Mouse (Mus musculus): Measurements from ENCODE around the gene Fars2.
"Not testable (repeated sequence)": the region's sequence is repeated elsewhere in the genome, so short reads cannot be mapped to it uniquely, and the experiment has no call there.

Gene Fars2

GRCm38 (mm10) chr13:36460473-36460872 is 343.3 kb downstream of the Fars2 start:
- DNase-seq (ENCODE audit: low read depth, low spot score) = no peak

DNA sequence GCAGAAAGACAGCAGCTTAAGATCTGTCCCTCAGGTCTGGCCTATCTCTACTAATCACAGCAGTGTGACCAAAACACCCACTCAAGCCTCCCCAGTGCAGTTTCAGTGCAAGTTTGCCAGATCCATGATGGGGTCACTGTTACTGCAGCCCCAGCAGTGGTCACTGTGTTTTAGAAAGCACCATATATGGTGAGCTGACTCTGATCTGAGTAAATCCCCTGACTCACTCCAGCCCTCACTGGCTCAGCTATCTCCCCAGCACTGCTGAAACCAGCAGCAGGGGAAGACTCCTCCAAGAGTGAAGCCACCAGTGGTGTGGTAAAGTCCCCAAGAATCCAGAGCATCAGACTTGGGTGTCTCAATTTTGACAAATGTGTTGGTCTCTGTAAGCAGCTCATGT is 346.5 kb downstream of the Fars2 start:
- no peak for DNase-seq (ENCODE audit: low read depth, low spot score)

GRCm38 (mm10) chr13:36466076-36466475 is 348.9 kb downstream of the Fars2 start:
- DNase-seq (ENCODE audit: low read depth, low spot score) = not testable (repeated sequence)

DNA sequence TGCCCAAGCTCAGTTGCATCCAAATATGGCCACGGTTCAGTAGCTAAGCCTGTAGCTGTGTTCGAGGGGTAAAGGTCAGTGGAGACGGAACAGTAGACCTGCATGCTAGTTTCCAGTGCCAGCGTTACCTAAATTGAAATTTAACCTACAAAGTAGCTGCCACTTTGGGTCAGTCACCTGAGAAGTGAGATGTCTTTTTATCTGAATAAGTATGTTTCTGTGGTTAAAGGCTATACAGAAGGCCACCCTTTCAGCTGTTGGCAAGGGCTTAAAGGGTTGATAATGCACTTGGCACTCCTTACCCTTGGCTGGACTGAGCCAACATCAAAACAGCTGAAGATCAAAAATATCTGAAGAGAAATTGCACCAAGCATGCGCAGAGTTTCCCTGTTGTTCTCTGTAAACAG is 349.3 kb downstream of the Fars2 start:
- DNase-seq (ENCODE audit: low read depth, low spot score) = no peak

- no peak for DNase-seq (ENCODE audit: low read depth, low spot score)
Observed at GRCm38 (mm10) chr13:36467849-36468248, 350.6 kb downstream of the Fars2 start.

- DNase-seq (ENCODE audit: low read depth, low spot score) = no peak
Observed at GRCm38 (mm10) chr13:36468963-36469362, 351.8 kb downstream of the Fars2 start.

- no peak for DNase-seq (ENCODE audit: low read depth, low spot score)
Observed at GRCm38 (mm10) chr13:36469412-36470125, 352.4 kb downstream of the Fars2 start.

GRCm38 (mm10) chr13:36477648-36478047 is 360.4 kb downstream of the Fars2 start:
- DNase-seq (ENCODE audit: low read depth, low spot score) = no peak

- DNase-seq (ENCODE audit: low read depth, low spot score) = no peak
Observed at GRCm38 (mm10) chr13:36478243-36478642, 361.0 kb downstream of the Fars2 start.

DNA sequence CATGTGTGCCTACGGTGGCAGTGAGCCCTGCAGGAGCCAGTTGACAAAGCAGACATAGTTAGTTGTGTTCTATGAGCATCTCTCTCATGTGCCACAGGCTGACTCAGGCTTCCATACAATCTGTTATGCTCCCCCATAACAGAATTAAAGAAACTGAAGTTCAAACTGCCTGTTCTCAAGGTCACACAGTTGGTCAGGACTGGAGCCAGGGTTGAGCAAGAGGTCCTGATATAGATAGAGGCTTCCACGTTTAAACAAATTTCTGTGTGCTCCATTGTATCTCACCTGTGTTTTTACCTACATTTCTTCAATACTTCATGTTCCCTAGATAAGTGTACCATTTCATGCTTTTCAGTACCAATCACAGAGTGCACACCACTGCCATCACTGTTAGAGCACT is 362.9 kb downstream of the Fars2 start:
- DNase-seq (ENCODE audit: low read depth, low spot score) = no peak

DNA sequence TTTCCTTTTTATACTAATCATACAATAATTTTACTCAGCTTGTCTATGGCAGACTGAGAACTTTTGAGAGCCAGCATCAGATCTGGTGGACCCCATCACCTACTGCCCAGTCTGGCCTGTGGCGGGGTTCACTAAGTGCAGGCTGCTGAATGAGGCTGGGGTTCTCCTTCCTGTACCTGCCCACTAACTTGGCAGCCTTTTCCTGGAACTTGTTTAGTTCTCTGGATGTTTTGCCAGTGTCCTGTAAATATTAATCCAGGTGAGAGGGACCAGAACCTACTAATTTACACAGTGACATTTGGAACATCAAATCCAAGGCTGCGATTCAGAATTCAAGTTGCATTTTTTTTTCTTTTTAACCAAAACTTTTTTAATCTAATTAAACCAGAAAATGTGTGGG is 367.2 kb downstream of the Fars2 start:
- DNase-seq (ENCODE audit: low read depth, low spot score) = no peak

- DNase-seq (ENCODE audit: low read depth, low spot score) = no peak
Observed at GRCm38 (mm10) chr13:36486756-36487155, 369.5 kb downstream of the Fars2 start.

- no peak for DNase-seq (ENCODE audit: low read depth, low spot score)
Observed at GRCm38 (mm10) chr13:36489365-36489764, 372.2 kb downstream of the Fars2 start.

DNA sequence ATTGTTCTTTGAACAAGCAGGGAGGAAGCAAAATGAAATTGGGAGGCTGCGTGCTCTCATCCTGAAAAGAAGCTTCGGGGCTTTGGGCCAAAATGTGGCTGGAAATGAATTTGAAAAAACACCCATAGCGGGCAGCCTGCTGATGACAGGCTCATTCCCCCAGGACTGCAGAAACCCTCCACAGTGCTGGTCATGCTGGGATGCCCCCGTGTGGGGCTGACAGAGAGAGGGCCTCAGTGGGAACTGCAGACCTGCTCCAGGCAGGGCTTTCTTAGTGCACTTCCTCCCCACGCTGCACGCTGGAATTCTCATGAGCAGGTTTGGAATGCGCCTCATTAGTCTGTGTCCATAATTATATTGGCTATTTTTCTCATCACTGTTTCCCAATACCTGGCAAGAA is 373.4 kb downstream of the Fars2 start:
- no peak for DNase-seq (ENCODE audit: low read depth, low spot score)

DNA sequence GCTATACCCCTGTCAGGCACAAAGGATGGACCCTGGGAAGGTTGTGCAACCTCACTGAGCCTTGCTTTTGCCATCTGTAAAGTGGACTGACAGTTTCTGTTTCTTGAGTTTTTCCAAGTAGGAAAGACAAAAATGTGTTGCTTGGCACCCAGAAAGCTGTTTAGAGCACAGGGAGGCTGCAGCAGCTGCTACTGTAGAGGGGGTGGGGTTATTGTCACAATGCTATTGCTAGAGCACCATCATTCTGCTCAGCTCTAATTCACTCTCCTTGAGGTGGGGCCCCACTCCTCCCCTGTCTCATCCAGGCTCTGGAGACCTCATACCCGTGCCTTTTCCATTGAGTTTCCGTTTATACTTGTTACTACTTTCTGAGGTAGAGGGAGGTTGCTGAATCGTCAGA is 375.2 kb downstream of the Fars2 start:
- no peak for DNase-seq (ENCODE audit: low read depth, low spot score)

GRCm38 (mm10) chr13:36493294-36493693 is 376.1 kb downstream of the Fars2 start:
- no peak for DNase-seq (ENCODE audit: low read depth, low spot score)

GRCm38 (mm10) chr13:36493762-36494161 is 376.6 kb downstream of the Fars2 start:
- no peak for DNase-seq (ENCODE audit: low read depth, low spot score)

DNA sequence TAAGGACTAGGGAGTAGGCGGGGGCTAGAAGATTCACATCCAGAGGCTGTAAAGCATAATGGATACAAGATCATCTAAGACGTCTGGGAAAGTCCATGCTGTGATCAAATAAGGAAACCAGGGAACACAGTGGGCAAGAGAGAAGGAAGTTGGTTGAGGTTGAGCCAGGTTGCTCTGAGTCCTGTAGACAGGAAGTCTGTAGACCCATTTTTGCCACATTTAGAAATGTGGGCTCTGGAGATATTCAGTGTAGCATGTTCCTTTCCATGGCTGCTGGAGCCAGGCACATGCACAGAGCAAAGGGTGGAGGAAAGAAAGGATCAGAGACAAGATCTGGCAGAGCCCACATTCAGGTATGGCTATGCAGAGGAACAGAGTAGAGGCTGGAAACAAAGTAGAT is 378.8 kb downstream of the Fars2 start:
- DNase-seq (ENCODE audit: low read depth, low spot score) = no peak

DNA sequence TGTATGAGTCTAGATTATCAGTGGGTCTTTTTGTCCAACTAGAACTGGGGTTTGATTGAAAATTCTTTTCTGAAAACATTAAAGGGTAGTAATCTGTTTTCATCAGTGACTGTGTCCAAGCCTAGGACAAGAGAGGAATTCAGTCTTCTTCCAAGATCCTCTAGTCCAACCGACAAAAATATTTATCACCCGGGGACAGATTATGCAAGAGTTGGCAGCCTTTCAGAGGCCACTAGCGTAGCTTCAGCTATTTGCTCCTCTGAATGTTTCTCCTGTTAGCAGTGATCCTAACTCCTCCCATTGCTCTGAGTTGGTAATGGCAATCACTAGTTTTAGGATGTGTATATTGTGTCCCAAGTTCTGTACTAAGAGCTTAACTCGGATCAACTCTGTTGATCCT is 380.1 kb downstream of the Fars2 start:
- DNase-seq (ENCODE audit: low read depth, low spot score) = no peak

DNA sequence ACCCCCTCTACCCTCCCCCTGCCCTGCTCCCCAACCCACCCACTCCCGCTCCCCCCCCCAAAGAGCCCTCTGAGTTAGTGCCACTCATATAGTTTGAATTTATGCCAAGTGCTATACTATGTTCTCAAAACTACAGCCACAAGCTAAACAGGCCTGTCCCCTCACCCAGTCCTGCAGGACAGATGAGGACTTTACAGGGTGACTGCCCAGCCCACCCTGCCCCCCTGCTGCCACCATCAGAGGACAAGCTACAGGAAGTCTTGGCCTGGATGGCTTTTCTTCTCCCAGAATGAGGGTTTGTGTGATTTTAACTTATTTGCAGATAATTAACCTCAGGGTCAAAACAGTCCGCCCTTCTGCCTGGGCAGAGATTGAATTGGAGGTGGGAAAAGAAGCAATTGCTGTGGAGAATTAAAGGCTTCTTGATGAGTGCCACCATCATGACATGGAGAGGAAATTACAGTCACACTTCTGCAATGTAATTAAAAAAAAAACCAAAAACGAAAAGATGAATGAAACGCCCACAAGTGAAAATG is 383.2 kb downstream of the Fars2 start:
- no peak for DNase-seq (ENCODE audit: low read depth, low spot score)

DNA sequence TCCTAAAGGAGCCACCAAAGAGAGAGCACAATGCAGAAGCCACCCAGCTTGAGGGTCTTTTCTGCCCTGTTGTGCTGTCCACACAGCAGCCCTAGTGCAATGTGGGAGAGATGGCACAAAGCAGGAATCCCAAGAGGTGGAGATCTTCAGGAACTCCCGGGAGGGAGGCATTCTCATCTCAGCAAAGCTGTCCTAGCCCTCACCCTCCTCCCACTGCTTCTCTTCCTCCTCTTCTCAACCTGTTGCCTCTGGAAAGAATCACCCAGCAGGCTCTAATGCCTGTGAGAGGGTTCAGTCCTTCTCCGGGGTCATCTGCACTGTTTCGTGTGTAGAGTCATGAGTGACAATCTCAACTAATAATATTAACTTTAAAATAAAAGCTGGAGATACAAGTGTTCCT is 386.3 kb downstream of the Fars2 start:
- no peak for DNase-seq (ENCODE audit: low read depth, low spot score)

DNA sequence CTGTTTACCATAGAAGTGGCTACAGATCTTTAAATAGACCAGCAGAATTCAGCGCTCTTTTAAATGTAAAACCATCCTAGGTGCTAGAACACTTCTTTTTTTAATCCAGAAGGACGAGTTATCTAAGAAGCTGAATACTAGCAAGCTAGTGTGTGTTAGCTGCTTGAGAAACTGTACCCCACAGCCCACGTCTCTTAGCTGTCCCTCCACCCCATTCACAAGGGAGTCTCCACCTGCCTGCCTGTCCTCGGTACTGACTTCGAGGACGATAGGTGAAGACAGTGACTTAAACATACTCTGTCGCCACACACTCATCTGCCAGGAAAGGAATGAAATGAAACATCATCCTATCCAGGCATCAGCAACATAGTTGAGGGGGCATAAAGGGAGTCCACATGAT is 386.8 kb downstream of the Fars2 start:
- no peak for DNase-seq (ENCODE audit: low read depth, low spot score)

DNA sequence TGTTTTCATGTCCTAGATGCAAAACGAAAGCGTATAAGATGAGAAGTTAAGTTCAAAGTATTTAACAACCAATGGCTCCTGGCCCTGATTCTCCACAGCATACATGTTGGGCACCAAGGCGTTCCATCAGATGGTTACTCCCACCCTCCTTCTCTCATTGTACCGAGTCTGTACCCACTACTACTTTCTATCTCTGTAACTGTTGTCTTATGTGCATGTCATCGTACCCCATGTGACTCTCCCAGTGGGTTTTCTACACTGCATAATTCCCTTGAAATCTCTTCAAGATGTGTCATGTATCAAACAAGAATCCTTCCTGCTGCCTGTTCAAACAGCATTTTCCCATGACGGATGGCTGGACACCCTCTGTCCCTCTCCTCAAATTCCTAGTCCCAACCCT is 388.5 kb downstream of the Fars2 start:
- no peak for DNase-seq (ENCODE audit: low read depth, low spot score)

DNA sequence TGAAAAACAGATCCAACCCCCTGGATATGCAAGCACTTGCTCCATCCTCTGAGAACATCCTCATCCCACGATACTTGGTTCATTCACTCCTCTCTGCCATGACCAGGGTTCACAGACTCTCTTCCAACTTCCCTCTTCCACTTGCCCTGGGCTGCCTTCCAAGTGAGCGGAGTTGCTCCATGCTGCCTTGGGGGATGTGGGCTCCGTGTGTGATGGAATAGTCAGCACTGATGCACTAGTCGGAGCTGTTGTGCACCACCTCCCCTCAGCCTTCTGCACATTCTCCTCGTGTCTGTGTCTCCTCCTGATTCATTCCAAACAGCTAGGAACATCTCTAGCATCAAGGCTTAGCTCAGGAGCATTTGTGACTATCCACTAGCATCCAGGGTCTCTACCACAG is 389.1 kb downstream of the Fars2 start:
- DNase-seq (ENCODE audit: low read depth, low spot score) = no peak
